ENCODE assay signal across 7 mouse cellular contexts in genomic region chr17:59013091-59013459, GRCm38 (mm10). TPM values are rescaled to one million over a fixed set of nuclear protein-coding genes. Genes with fewer than 3 reads are reported as not detected.
DNase-seq lines count a peak whose midpoint lies in the region; ATAC-seq lines count a peak whose summit lies in the region.

Nudt12 (minus strand) TSS chr17:59013372.

- H3K27me3 ChIP-seq in embryonic facial prominence, embryonic 12.5 days = no peaks in the 10 kb centered on the region
- no peaks in the 10 kb centered on the region for H3K27me3 ChIP-seq in midbrain, embryonic 10.5 days (ENCODE audit: low read depth, poor library complexity, severe bottlenecking)

- no peaks in the 10 kb centered on the region for H3K36me3 ChIP-seq in embryonic facial prominence, embryonic 12.5 days
- H3K36me3 ChIP-seq in midbrain, embryonic 10.5 days = 0 out of 2 replicates have a peak, but pooled peaks cover 3% of the 10 kb centered on the region

- H3K27ac ChIP-seq in embryonic facial prominence, embryonic 12.5 days = no peak within 1 kb of the TSS; the same call in 1 of the 2 replicates
- peak within 1 kb of the TSS; percentile 88 for H3K27ac ChIP-seq in midbrain, embryonic 10.5 days (replicated peaks)

- peak within 1 kb of the TSS; percentile 69 for H3K4me3 ChIP-seq in embryonic facial prominence, embryonic 12.5 days
- peak within 1 kb of the TSS; percentile 75 for H3K4me3 ChIP-seq in midbrain, embryonic 10.5 days

- no peaks in the 10 kb centered on the region for H3K4me1 ChIP-seq in embryonic facial prominence, embryonic 12.5 days
- H3K4me1 ChIP-seq in midbrain, embryonic 10.5 days = peaks cover 12% of the 10 kb centered on the region

- under 1% methylated on average over 22 of the region's 22 CpGs for WGBS in embryonic facial prominence, embryonic 12.5 days
- under 1% methylated on average over 22 of the region's 22 CpGs for WGBS in midbrain, embryonic 10.5 days

- no peaks in the 10 kb centered on the region for H3K9me3 ChIP-seq in embryonic facial prominence, embryonic 12.5 days
- H3K9me3 ChIP-seq in midbrain, embryonic 10.5 days (replicated peaks) = no peaks in the 10 kb centered on the region

- peak; percentile 84; the same call in 1 of the 2 replicates for ATAC-seq in embryonic facial prominence, embryonic 12.5 days (ENCODE audit: insufficient number of reproducible peaks, insufficient read depth, low FRiP score, low TSS enrichment)

- H3K9ac ChIP-seq in embryonic facial prominence, embryonic 12.5 days = peak within 1 kb of the TSS; percentile 64

- peak; percentile 76 to 83 for DNase-seq in adrenal gland, postnatal 36 days
- DNase-seq in heart, adult 11 months = peak; percentile 96
- DNase-seq in kidney, adult 18-20 months = peak; percentile 81
- DNase-seq in left cerebral cortex, postnatal 4 days = peak; percentile 62
- DNase-seq in midbrain, embryonic 10.5 days (ENCODE audit: low spot score) = peak; percentile 67
- DNase-seq in spleen, adult 12 weeks (ENCODE audit: low spot score) = peak; percentile 14

- H3K4me2 ChIP-seq in embryonic facial prominence, embryonic 12.5 days (replicated peaks) = peak within 1 kb of the TSS; percentile 77

- intact Hi-C loops in left cerebral cortex, postnatal 4 days (cut with DNase I) = no loop called here

RNA-seq across cellular contexts. Expression of gene Nudt12, which starts in this region (rescaled TPM):
- 10 to 100 TPM; 48.9 to 70.0 TPM for total RNA-seq in adrenal gland, postnatal 36 days (2021)
- 5.8 and 7.7 TPM in 2 replicates for polyA plus RNA-seq in embryonic facial prominence, embryonic 12.5 days (2016; fragmentation: Nextera tagmentation; extraction: Ambion mirVana)
- 1 to 10 TPM; 2.9 to 3.8 TPM for total RNA-seq in left cerebral cortex, postnatal 4 days (2021)
- 8.0 and 8.9 TPM in 2 replicates for polyA plus RNA-seq in midbrain, embryonic 10.5 days (2016; fragmentation: Nextera tagmentation; extraction: Ambion mirVana)

Comparison
In these comparisons a context has a peak if more than half of its experiments do, and no peak if none do; other contexts are left out.
1. RNA of gene Nudt12 (total RNA-seq): 48.9 to 70.0 TPM in adrenal gland, postnatal 36 days; 2.9 to 3.8 TPM in left cerebral cortex, postnatal 4 days; every median in the first group is over 10 times any median in the second.
2. DNase-seq: peak in every context shown above with its lines; median percentile 96 in heart, adult 11 months; 81 in kidney, adult 18-20 months; 80 in adrenal gland, postnatal 36 days; 67 in midbrain, embryonic 10.5 days; 62 in left cerebral cortex, postnatal 4 days; 14 in spleen, adult 12 weeks.